In genomic region chr4:101160821-101161220, GRCm38 (mm10) we compare ENCODE assay signal across 23 mouse cellular contexts.
"Had no signal": no experiment of that assay in that cellular context is flagged by ENCODE, and none has a peak within 500 bp of the region (broad histone marks: within the 10 kb centered on the region; RNA-seq: fewer than 3 reads in every experiment).

No protein-coding gene starts in this region.

- H3K4me2 ChIP-seq: limb, embryonic 13.5 days; liver, embryonic 12.5 days; liver, embryonic 15.5 days; lung, embryonic 15.5 days; midbrain, embryonic 13.5 days; neural tube, embryonic 13.5 days; stomach, embryonic 15.5 days had no signal

- H3K9me3 ChIP-seq: limb, embryonic 10.5 days; limb, embryonic 13.5 days; liver, embryonic 12.5 days; liver, embryonic 15.5 days; lung, embryonic 15.5 days; megakaryocyte, embryonic 14.5 days; midbrain, embryonic 10.5 days; midbrain, embryonic 13.5 days; neural tube, embryonic 13.5 days; stomach, embryonic 15.5 days had no signal

- H3K27ac ChIP-seq: layer of hippocampus, adult 2 months; limb, embryonic 13.5 days; liver, embryonic 12.5 days; liver, embryonic 15.5 days; lung, embryonic 15.5 days; midbrain, embryonic 10.5 days; midbrain, embryonic 13.5 days; neural tube, embryonic 13.5 days; stomach, embryonic 15.5 days had no signal

- H3K4me3 ChIP-seq: layer of hippocampus, adult 2 months; limb, embryonic 10.5 days; limb, embryonic 13.5 days; liver, embryonic 12.5 days; liver, embryonic 15.5 days; lung, embryonic 15.5 days; megakaryocyte, embryonic 14.5 days; midbrain, embryonic 10.5 days; midbrain, embryonic 13.5 days; myocyte; neural tube, embryonic 13.5 days; stomach, embryonic 15.5 days had no signal

- DNase-seq: layer of hippocampus, adult 9-11 months; liver; lung, adult 18-20 months; lung, postnatal 10 days; lung, postnatal 36 days; retina, postnatal 1 day; right cerebral cortex, postnatal 25 days; spleen, adult 18-20 months; thymus, postnatal 36 days had no signal

- H3K9ac ChIP-seq: limb, embryonic 13.5 days; liver, embryonic 12.5 days; liver, embryonic 15.5 days; lung, embryonic 15.5 days; midbrain, embryonic 13.5 days; neural tube, embryonic 13.5 days; stomach, embryonic 15.5 days had no signal

- H3K4me1 ChIP-seq: lung, embryonic 15.5 days; midbrain, embryonic 10.5 days; midbrain, embryonic 13.5 days; neural tube, embryonic 13.5 days; stomach, embryonic 15.5 days had no signal

- H3K27me3 ChIP-seq: limb, embryonic 13.5 days; liver, embryonic 12.5 days; liver, embryonic 15.5 days; lung, embryonic 15.5 days; megakaryocyte, embryonic 14.5 days; midbrain, embryonic 13.5 days; neural tube, embryonic 13.5 days; stomach, embryonic 15.5 days had no signal

- ATAC-seq: intestine, postnatal 0 days; liver, embryonic 12.5 days; midbrain, embryonic 13.5 days; midbrain, embryonic 16.5 days had no signal
